Mouse (Mus musculus) thymus, adult 2 months (tissue): Measurements from ENCODE around the gene Fam71a. TPM values are rescaled to one million over a fixed set of nuclear protein-coding genes. Genes with fewer than 3 reads are reported as not detected.

Experiments
- DNase-seq: peaks from one replicate; pipeline ENCODE4 v3.0.0; 2021
- H3K27ac ChIP-seq: fragments of 200-500 bp; 2 replicates; pipeline ENCODE4 v1.5.1; 2012; ENCODE audit warnings: low read length, control low read depth; ENCODE audit not compliant: control insufficient read depth, insufficient read depth
- H3K27me3 ChIP-seq: fragments of 200-500 bp; 2 replicates; pipeline ENCODE4 v1.6.1; 2012; ENCODE audit warnings: mild to moderate bottlenecking, low read length, moderate library complexity, mixed read lengths; ENCODE audit not compliant: control insufficient read depth, insufficient read depth
- H3K36me3 ChIP-seq: fragments of 200-500 bp; 2 replicates; pipeline ENCODE4 v1.6.1; 2012; ENCODE audit warnings: mild to moderate bottlenecking, low read length, moderate library complexity; ENCODE audit not compliant: control insufficient read depth, insufficient read depth
- H3K4me1 ChIP-seq: fragments of 200-500 bp; replicated peaks from 2 replicates; pipeline ENCODE4 v1.6.1; 2012; ENCODE audit warnings: low read length; ENCODE audit not compliant: control insufficient read depth, insufficient read depth
- H3K4me3 ChIP-seq: fragments of 200-500 bp; 2 replicates; pipeline ENCODE4 v1.5.1; 2012; ENCODE audit warnings: mild to moderate bottlenecking, low read length, control low read depth, moderate library complexity; ENCODE audit not compliant: control insufficient read depth, insufficient read depth
- CTCF ChIP-seq: fragments of 200-500 bp; IDR thresholded peaks from 2 replicates; pipeline ENCODE4 v1.5.1; 2012; ENCODE audit warnings: mild to moderate bottlenecking, control low read depth, low read length, moderate library complexity, borderline replicate concordance; ENCODE audit not compliant: control insufficient read depth, poor library complexity, insufficient read depth; ENCODE audit errors: extremely low read depth
- POLR2A ChIP-seq: fragments of 200-500 bp; IDR thresholded peaks from 2 replicates; pipeline ENCODE4 v1.6.1; 2012; ENCODE audit warnings: mild to moderate bottlenecking, low read length, control low read depth, moderate library complexity; ENCODE audit not compliant: control insufficient read depth, poor library complexity, insufficient read depth; ENCODE audit errors: extremely low read depth
- WGBS: fragments of 180-500 bp; shearing (Covaris S2); methylation state at CpG from one replicate; pipeline ENCODE4 v1.1.7; 2018; 5-methylcytosine and 5-hydroxymethylcytosine counted together
- polyA plus RNA-seq: library from polyadenylated mRNA; depleted of rRNA; stranded (reverse); fragments of >200 nt; gene quantifications from 2 replicates; pipeline ENCODE4 v1.2.3, GENCODE M21; 2012; rRNA removed

The Fam71a gene
- polyA plus RNA-seq, result not detected in 2 replicates

- Histone ChIP-seq H3K4me3 (no peak within 1 kb of the TSS), H3K27me3 (no peaks in the 10 kb centered on the region), H3K36me3 (no peaks in the 10 kb centered on the region), H3K4me1 (no peaks in the 10 kb centered on the region), H3K27ac (no peak within 1 kb of the TSS)
- TF ChIP-seq POLR2A (no peak), CTCF (no peak)
- WGBS, result 89% methylated on average over 3 of the region's 3 CpGs
- no peak for DNase-seq
Observed at GRCm38 (mm10) chr1:191164717-191165116, at the start of gene Fam71a. Fam71a (minus strand) TSS chr1:191164817.

- 88% methylated on average over 2 of the region's 2 CpGs for WGBS
- H3K27me3 ChIP-seq, result no peaks in the 10 kb centered on the region
- TF ChIP-seq POLR2A (no peak), CTCF (no peak)
- no peaks in the 10 kb centered on the region for H3K36me3 ChIP-seq
- H3K4me3 ChIP-seq, result no peak overlapping the region
- no peaks in the 10 kb centered on the region for H3K4me1 ChIP-seq
- H3K27ac ChIP-seq, result no peak overlapping the region
- DNase-seq, result no peak
Observed at GRCm38 (mm10) chr1:191211096-191211495, 46.5 kb upstream of the Fam71a start.

GRCm38 (mm10) chr1:191205791-191206190 lies 41.2 kb upstream of the Fam71a start:
- 87% methylated on average over 5 of the region's 5 CpGs for WGBS
- TF ChIP-seq POLR2A (no peak), CTCF (no peak)
- Histone ChIP-seq H3K4me3 (no peak overlapping the region), H3K27ac (no peak overlapping the region), H3K27me3 (no peaks in the 10 kb centered on the region), H3K36me3 (no peaks in the 10 kb centered on the region), H3K4me1 (no peaks in the 10 kb centered on the region)
- DNase-seq, result no peak

GRCm38 (mm10) chr1:191204876-191205275 lies 40.3 kb upstream of the Fam71a start:
- no peak for DNase-seq
- WGBS, result 88% methylated on average over 5 of the region's 5 CpGs
- H3K36me3 ChIP-seq, result no peaks in the 10 kb centered on the region

GRCm38 (mm10) chr1:191203496-191203895 lies 38.9 kb upstream of the Fam71a start:
- no peaks in the 10 kb centered on the region for H3K27me3 ChIP-seq
- DNase-seq, result no peak
- TF ChIP-seq POLR2A, result no peak
- no peak for TF ChIP-seq CTCF

More at GRCm38 (mm10) chr1:191204876-191205275, 40.3 kb upstream of the Fam71a start:
- TF ChIP-seq POLR2A (no peak), CTCF (no peak)
- Histone ChIP-seq H3K4me3 (no peak overlapping the region), H3K27me3 (no peaks in the 10 kb centered on the region), H3K4me1 (no peaks in the 10 kb centered on the region), H3K27ac (no peak overlapping the region)

GRCm38 (mm10) chr1:191202208-191202952 lies 37.8 kb upstream of the Fam71a start:
- WGBS, result 95% methylated on average over 11 of the region's 11 CpGs
- no peaks in the 10 kb centered on the region for H3K27me3 ChIP-seq

More at GRCm38 (mm10) chr1:191203496-191203895, 38.9 kb upstream of the Fam71a start:
- Histone ChIP-seq H3K4me3 (no peak overlapping the region), H3K4me1 (no peaks in the 10 kb centered on the region), H3K27ac (no peak overlapping the region), H3K36me3 (no peaks in the 10 kb centered on the region)
- WGBS, result 95% methylated on average over 2 of the region's 2 CpGs

More at GRCm38 (mm10) chr1:191202208-191202952, 37.8 kb upstream of the Fam71a start:
- TF ChIP-seq POLR2A, result no peak
- TF ChIP-seq CTCF, result no peak
- Histone ChIP-seq H3K4me3 (no peak overlapping the region), H3K27ac (no peak overlapping the region), H3K36me3 (no peaks in the 10 kb centered on the region), H3K4me1 (no peaks in the 10 kb centered on the region)
- DNase-seq, result no peak
